Mouse (Mus musculus): Measurements from ENCODE around the gene Gdi1. TPM values are rescaled to one million over a fixed set of nuclear protein-coding genes. Genes with fewer than 3 reads are reported as not detected.

Gdi1 gene
- polyA plus RNA-seq, 1 experiment from 2014 or later, result 943 TPM

- WGBS, result 20% methylated on average over 39 of the region's 39 CpGs
- peak; percentile 89 for ATAC-seq (ENCODE audit: low read depth)
Observed at GRCm38 (mm10) chrX:74282395-74283091, 22.3 kb upstream of the Gdi1 start.

GRCm38 (mm10) chrX:74283092-74283437 is 21.7 kb upstream of the Gdi1 start:
- Histone ChIP-seq H3K9me3 (no peaks in the 10 kb centered on the region), H3K9ac (peak overlapping the region; percentile 83), H3K27me3 (no peaks in the 10 kb centered on the region), H3K4me2 (peak overlapping the region; percentile 74), H3K27ac (replicated peaks) (peak overlapping the region; percentile 89), H3K4me1 (replicated peaks) (peaks cover 21% of the 10 kb centered on the region), H3K36me3 (0 out of 2 replicates have a peak, but pooled peaks cover 2% of the 10 kb centered on the region), H3K4me3 (peak overlapping the region; percentile 58)
- no peak; the same call in none of the 2 replicates for ATAC-seq (ENCODE audit: low read depth)
- WGBS, result 55% methylated on average over 5 of the region's 5 CpGs

More at GRCm38 (mm10) chrX:74282395-74283091, 22.3 kb upstream of the Gdi1 start:
- Histone ChIP-seq H3K4me2 (peak overlapping the region; percentile 74), H3K27me3 (no peaks in the 10 kb centered on the region), H3K9ac (peak overlapping the region; percentile 83), H3K4me3 (peak overlapping the region; percentile 58), H3K36me3 (no peaks in the 10 kb centered on the region), H3K9me3 (no peaks in the 10 kb centered on the region), H3K4me1 (replicated peaks) (peaks cover 21% of the 10 kb centered on the region), H3K27ac (replicated peaks) (peak overlapping the region; percentile 89)

GRCm38 (mm10) chrX:74293431-74293830 is 11.4 kb upstream of the Gdi1 start:
- no peak overlapping the region for H3K9ac ChIP-seq
- H3K4me1 ChIP-seq (replicated peaks), result peaks cover 10% of the 10 kb centered on the region
- WGBS, result 77% methylated on average over 4 of the region's 4 CpGs
- H3K9me3 ChIP-seq, result no peaks in the 10 kb centered on the region
- no peak for ATAC-seq (ENCODE audit: low read depth)
- no peaks in the 10 kb centered on the region for H3K27me3 ChIP-seq
- no peak overlapping the region for H3K4me2 ChIP-seq
- H3K4me3 ChIP-seq, result no peak overlapping the region
- no peak overlapping the region for H3K27ac ChIP-seq (replicated peaks)
- peaks cover 15% of the 10 kb centered on the region; the same call in 1 of the 2 replicates for H3K36me3 ChIP-seq

- Histone ChIP-seq H3K36me3 (peaks cover 19% of the 10 kb centered on the region), H3K4me3 (peak within 1 kb of the TSS; percentile 63), H3K27ac (replicated peaks) (peak within 1 kb of the TSS; percentile 76), H3K4me1 (replicated peaks) (peaks cover 10% of the 10 kb centered on the region), H3K9ac (peak within 1 kb of the TSS; percentile 80), H3K4me2 (peak within 1 kb of the TSS; percentile 70), H3K9me3 (no peaks in the 10 kb centered on the region), H3K27me3 (no peaks in the 10 kb centered on the region)
- WGBS, result 17% methylated on average over 37 of the region's 37 CpGs
- peak; percentile 99 for ATAC-seq (ENCODE audit: low read depth)
Observed at GRCm38 (mm10) chrX:74296538-74297448, 8.0 kb upstream of the Gdi1 start, which contains the start of gene Atp6ap1. Atp6ap1 (plus strand) TSS chrX:74297097.

GRCm38 (mm10) chrX:74298348-74298747 is 6.5 kb upstream of the Gdi1 start:
- H3K4me2 ChIP-seq, result peak overlapping the region; percentile 22; the same call in 1 of the 2 replicates
- no peak overlapping the region for H3K27ac ChIP-seq (replicated peaks)
- 100% methylated on average over 1 of the region's 1 CpGs for WGBS
- H3K27me3 ChIP-seq, result no peaks in the 10 kb centered on the region
- H3K9me3 ChIP-seq, result no peaks in the 10 kb centered on the region
- H3K4me3 ChIP-seq, result no peak overlapping the region
- peaks cover 35% of the 10 kb centered on the region for H3K36me3 ChIP-seq
- no peak overlapping the region for H3K9ac ChIP-seq
- H3K4me1 ChIP-seq (replicated peaks), result peaks cover 10% of the 10 kb centered on the region
- ATAC-seq (ENCODE audit: low read depth), result no peak

- Histone ChIP-seq H3K27ac (replicated peaks) (no peak overlapping the region), H3K4me3 (no peak overlapping the region), H3K9ac (no peak overlapping the region), H3K4me2 (no peak overlapping the region), H3K27me3 (no peaks in the 10 kb centered on the region), H3K9me3 (no peaks in the 10 kb centered on the region), H3K4me1 (replicated peaks) (peaks cover 16% of the 10 kb centered on the region), H3K36me3 (peaks cover 41% of the 10 kb centered on the region)
- 89% methylated on average over 3 of the region's 3 CpGs for WGBS
- ATAC-seq (ENCODE audit: low read depth), result no peak
Observed at GRCm38 (mm10) chrX:74299721-74300120, 5.1 kb upstream of the Gdi1 start.

GRCm38 (mm10) chrX:74312540-74313464 is 8.0 kb downstream of the Gdi1 start, which contains the start of gene Fam50a:
Fam50a (plus strand) TSS chrX:74313033.
- H3K4me2 ChIP-seq, result peak within 1 kb of the TSS; percentile 66
- peaks cover 19% of the 10 kb centered on the region for H3K4me1 ChIP-seq (replicated peaks)
- H3K4me3 ChIP-seq, result peak within 1 kb of the TSS; percentile 57
- 22% methylated on average over 59 of the region's 59 CpGs for WGBS
- ATAC-seq (ENCODE audit: low read depth), result peak; percentile 96
- no peaks in the 10 kb centered on the region for H3K9me3 ChIP-seq
- peak within 1 kb of the TSS; percentile 78 for H3K9ac ChIP-seq
- no peaks in the 10 kb centered on the region for H3K27me3 ChIP-seq
- H3K36me3 ChIP-seq, result peaks cover 35% of the 10 kb centered on the region
- peak within 1 kb of the TSS; percentile 90 for H3K27ac ChIP-seq (replicated peaks)

GRCm38 (mm10) chrX:74328725-74329161 is 23.9 kb downstream of the Gdi1 start, which contains the start of gene Plxna3:
Plxna3 (plus strand) TSS chrX:74329066.
- peak; percentile 95 for ATAC-seq (ENCODE audit: low read depth)
- Histone ChIP-seq H3K4me1 (replicated peaks) (peaks cover 38% of the 10 kb centered on the region), H3K27me3 (no peaks in the 10 kb centered on the region), H3K4me2 (peak within 1 kb of the TSS; percentile 68), H3K36me3 (peaks cover 15% of the 10 kb centered on the region), H3K9me3 (no peaks in the 10 kb centered on the region), H3K27ac (replicated peaks) (peak within 1 kb of the TSS; percentile 81), H3K4me3 (peak within 1 kb of the TSS; percentile 61), H3K9ac (peak within 1 kb of the TSS; percentile 79)
- 20% methylated on average over 21 of the region's 30 CpGs for WGBS

GRCm38 (mm10) chrX:74329215-74329671 is 24.4 kb downstream of the Gdi1 start:
- peak; percentile 67 for ATAC-seq (ENCODE audit: low read depth)
- H3K4me1 ChIP-seq (replicated peaks), result peaks cover 43% of the 10 kb centered on the region
- WGBS, result 20% methylated on average over 10 of the region's 10 CpGs
- peak overlapping the region; percentile 81 for H3K27ac ChIP-seq (replicated peaks)
- H3K4me2 ChIP-seq, result peak overlapping the region; percentile 68
- H3K36me3 ChIP-seq, result peaks cover 20% of the 10 kb centered on the region
- H3K27me3 ChIP-seq, result no peaks in the 10 kb centered on the region
- H3K4me3 ChIP-seq, result peak overlapping the region; percentile 61
- H3K9ac ChIP-seq, result peak overlapping the region; percentile 79
- H3K9me3 ChIP-seq, result no peaks in the 10 kb centered on the region

- peak overlapping the region; percentile 79 for H3K9ac ChIP-seq
- 29% methylated on average over 2 of the region's 2 CpGs for WGBS
- no peak for ATAC-seq (ENCODE audit: low read depth)
- peaks cover 31% of the 10 kb centered on the region for H3K36me3 ChIP-seq
- no peaks in the 10 kb centered on the region for H3K27me3 ChIP-seq
- H3K4me1 ChIP-seq (replicated peaks), result peaks cover 43% of the 10 kb centered on the region
- peak overlapping the region; percentile 81 for H3K27ac ChIP-seq (replicated peaks)
- H3K9me3 ChIP-seq, result no peaks in the 10 kb centered on the region
- H3K4me3 ChIP-seq, result peak overlapping the region; percentile 61
- peak overlapping the region; percentile 68 for H3K4me2 ChIP-seq
Observed at GRCm38 (mm10) chrX:74330166-74330930, 25.6 kb downstream of the Gdi1 start.
